Mouse (Mus musculus) cerebellum, adult 18-20 months (tissue): ENCODE measurements around the gene Prkag1.
A peak's percentile ranks its signal among the peaks of the same experiment; 100 is the strongest.

Experiments used
- DNase-seq, 2 experiments: peaks; one replicate each; pipeline ENCODE4 v3.0.0; 2021

Prkag1 gene

GRCm38 (mm10) chr15:98830736-98831683 lies at the start of gene Prkag1:
Prkag1 (minus strand) TSS chr15:98831521.
- DNase-seq: peak; percentile 96

GRCm38 (mm10) chr15:98877331-98877730 lies 46.0 kb upstream of the Prkag1 start:
- peak; percentile 73 to 78 for DNase-seq

- peak; percentile 88 to 94 for DNase-seq
Observed at GRCm38 (mm10) chr15:98871916-98872888, 40.9 kb upstream of the Prkag1 start.

GRCm38 (mm10) chr15:98871070-98871915 lies 40.0 kb upstream of the Prkag1 start, which contains the start of gene Kmt2d:
Kmt2d (minus strand) TSS chr15:98871204.
- no peak for DNase-seq

GRCm38 (mm10) chr15:98870179-98871069 lies 39.1 kb upstream of the Prkag1 start:
- DNase-seq: peak; percentile 64

GRCm38 (mm10) chr15:98869342-98870178 lies 38.2 kb upstream of the Prkag1 start:
- DNase-seq: no peak

GRCm38 (mm10) chr15:98868346-98869063 lies 37.2 kb upstream of the Prkag1 start:
- DNase-seq: no peak

GRCm38 (mm10) chr15:98867321-98867720 lies 36.0 kb upstream of the Prkag1 start:
- DNase-seq: peak; percentile 49 to 71

- no peak for DNase-seq
Observed at GRCm38 (mm10) chr15:98866501-98866900, 35.2 kb upstream of the Prkag1 start.

GRCm38 (mm10) chr15:98865771-98866170 lies 34.5 kb upstream of the Prkag1 start:
- DNase-seq: no peak

- DNase-seq: no peak
Observed at GRCm38 (mm10) chr15:98864951-98865350, 33.6 kb upstream of the Prkag1 start.

GRCm38 (mm10) chr15:98863451-98863958 lies 32.2 kb upstream of the Prkag1 start:
- no peak for DNase-seq

- no peak for DNase-seq
Observed at GRCm38 (mm10) chr15:98861701-98862410, 30.5 kb upstream of the Prkag1 start.

GRCm38 (mm10) chr15:98860921-98861320 lies 29.6 kb upstream of the Prkag1 start:
- no peak for DNase-seq

GRCm38 (mm10) chr15:98859319-98860043 lies 28.2 kb upstream of the Prkag1 start:
- no peak for DNase-seq

- DNase-seq: no peak
Observed at GRCm38 (mm10) chr15:98854214-98854613, 22.9 kb upstream of the Prkag1 start.

GRCm38 (mm10) chr15:98853161-98853937 lies 22.0 kb upstream of the Prkag1 start:
- DNase-seq: peak; percentile 55 to 59
